ENCODE assay signal across 27 mouse cellular contexts in the genomic region with DNA sequence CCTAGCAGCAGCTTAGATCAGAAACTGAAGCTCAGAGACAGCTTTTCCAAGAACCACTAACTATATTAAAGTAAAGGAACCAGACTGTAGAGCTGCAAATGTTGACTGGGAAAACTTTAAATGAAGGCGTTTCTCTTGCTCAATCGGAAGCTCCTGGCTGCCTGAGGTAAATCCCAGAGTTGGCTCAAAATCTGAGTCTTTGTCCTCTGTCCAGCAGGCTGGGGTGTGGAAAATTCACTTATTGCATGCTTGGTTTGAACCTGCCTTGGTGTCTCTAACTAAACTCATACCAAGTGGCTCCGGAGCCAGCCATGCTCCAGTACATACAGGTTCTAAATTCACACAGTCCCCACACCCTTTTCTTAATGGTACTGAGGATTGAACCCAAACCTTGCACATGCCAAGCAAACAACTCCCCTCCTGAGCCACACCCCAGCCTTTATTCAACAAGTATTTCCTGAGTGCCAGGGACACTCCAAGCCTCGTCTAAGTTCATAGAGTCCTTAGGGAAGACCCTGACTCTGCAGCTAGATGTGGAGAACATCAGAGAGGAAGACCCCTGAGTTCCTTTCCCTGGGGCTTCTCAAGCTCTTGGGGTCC. TPM values are rescaled to one million over a fixed set of nuclear protein-coding genes. Genes with fewer than 3 reads are reported as not detected.
DNase-seq lines count a peak whose midpoint lies in the region; ATAC-seq and TF ChIP-seq lines count a peak whose summit lies in the region.
"Had no signal": no experiment of that assay in that cellular context is flagged by ENCODE, and none has a peak within 500 bp of the region (broad histone marks: within the 10 kb centered on the region; RNA-seq: fewer than 3 reads in every experiment).

No protein-coding gene starts in this region.

- no peak for TF ChIP-seq CTCF in heart, adult 2 months (IDR thresholded peaks at IDR 0.05)
- TF ChIP-seq CTCF in heart, postnatal 0 days (IDR thresholded peaks at IDR 0.05; ENCODE audit: low read depth): no peak
- no peak for TF ChIP-seq CTCF in lung, postnatal 0 days (IDR thresholded peaks at IDR 0.05)

- peaks cover 14% of the 10 kb centered on the region for H3K36me3 ChIP-seq in heart, adult 2 months (ENCODE audit: control insufficient read depth, insufficient read depth, low read length)
- peaks cover 45% of the 10 kb centered on the region for H3K36me3 ChIP-seq in heart, postnatal 0 days (replicated peaks; ENCODE audit: control insufficient read depth, insufficient read depth, low read length)
- no peaks in the 10 kb centered on the region for H3K36me3 ChIP-seq in lung, postnatal 0 days (ENCODE audit: insufficient read depth, low read length)
- H3K36me3 ChIP-seq: G1E; liver, embryonic 15.5 days; neural tube, embryonic 15.5 days had no signal

- TF ChIP-seq EP300 in heart, adult 2 months (IDR thresholded peaks at IDR 0.05; ENCODE audit: insufficient read depth, low read depth, low read length): no peak
- no peak for TF ChIP-seq EP300 in heart, postnatal 0 days (IDR thresholded peaks at IDR 0.05; ENCODE audit: low read depth)
- TF ChIP-seq EP300 in lung, postnatal 0 days (IDR thresholded peaks at IDR 0.05): peak; percentile 42; the same call in 1 of the 2 replicates

- no peak overlapping the region for H3K4me2 ChIP-seq in heart, postnatal 0 days (ENCODE audit: low read depth, low read length)
- no peak overlapping the region for H3K4me2 ChIP-seq in lung, postnatal 0 days (replicated peaks; ENCODE audit: low read depth, low read length)
- H3K4me2 ChIP-seq: liver, embryonic 15.5 days; midbrain, embryonic 11.5 days; neural tube, embryonic 15.5 days had no signal

- H3K27me3 ChIP-seq in heart, adult 2 months (ENCODE audit: control insufficient read depth, insufficient read depth, low read length): no peaks in the 10 kb centered on the region
- H3K27me3 ChIP-seq in heart, postnatal 0 days (ENCODE audit: control insufficient read depth, insufficient read depth, low read length): no peaks in the 10 kb centered on the region
- no peaks in the 10 kb centered on the region for H3K27me3 ChIP-seq in lung, postnatal 0 days (replicated peaks; ENCODE audit: insufficient read depth, low read length)
- H3K27me3 ChIP-seq: liver, embryonic 15.5 days; neural tube, embryonic 15.5 days had no signal

- DNase-seq in heart, adult 2 months: peak in 1 of 2 experiments; percentile 24
- no peak for DNase-seq in heart, adult 11 months
- DNase-seq in heart, postnatal 0 days (ENCODE audit: low spot score): no peak
- no peak for DNase-seq in heart, postnatal 36 days
- no peak for DNase-seq in lung, postnatal 0 days (ENCODE audit: low spot score)
- no peak for DNase-seq in lung, adult 18-20 months
- peak; percentile 78 for DNase-seq in gonadal fat pad, adult 2 months (ENCODE audit: low read depth)
- no peak for DNase-seq in B cell, adult 2 months
- DNase-seq: adrenal gland, adult 8-10 months; cerebellum, adult 9-10 months; gastrocnemius, postnatal 10 days; heart, adult 18-20 months; kidney, postnatal 4 days; layer of hippocampus, adult 9-11 months; right cerebral cortex, adult 18-20 months; right cerebral cortex, postnatal 4 days; thymus, adult 2 months; thymus, postnatal 4 days had no signal

- peaks cover 32% of the 10 kb centered on the region for H3K4me1 ChIP-seq in heart, adult 2 months (ENCODE audit: control insufficient read depth, insufficient read depth, low read length)
- peaks cover 53% of the 10 kb centered on the region for H3K4me1 ChIP-seq in heart, postnatal 0 days (ENCODE audit: control insufficient read depth, insufficient read depth)
- H3K4me1 ChIP-seq in lung, postnatal 0 days (ENCODE audit: insufficient read depth, low read depth, low read length): peaks cover 35% of the 10 kb centered on the region
- H3K4me1 ChIP-seq: liver, embryonic 15.5 days had no signal

- no peak for TF ChIP-seq POLR2A in heart, adult 2 months (IDR thresholded peaks at IDR 0.05; ENCODE audit: insufficient read depth, low read depth, low read length)

- intact Hi-C loops in heart, adult 2 months (cut with DNase I): no loop called here
- intact Hi-C loops in heart, postnatal 36 days (cut with DNase I): no loop called here

- WGBS in heart, adult 2 months: 59% methylated on average over 4 of the region's 4 CpGs
- WGBS in heart, postnatal 0 days: 70% methylated on average over 4 of the region's 4 CpGs
- WGBS in lung, postnatal 0 days: 37% methylated on average over 4 of the region's 4 CpGs

- H3K9me3 ChIP-seq in heart, postnatal 0 days (replicated peaks; ENCODE audit: control insufficient read depth, low read length): no peaks in the 10 kb centered on the region
- H3K9me3 ChIP-seq in lung, postnatal 0 days (ENCODE audit: low read length): no peaks in the 10 kb centered on the region
- H3K9me3 ChIP-seq: liver, embryonic 15.5 days; neural tube, embryonic 15.5 days had no signal

- no peak overlapping the region for H3K9ac ChIP-seq in heart, adult 2 months (ENCODE audit: low read depth, low read length)
- H3K9ac ChIP-seq in heart, postnatal 0 days (replicated peaks; ENCODE audit: low read depth, low read length): no peak overlapping the region
- no peak overlapping the region for H3K9ac ChIP-seq in lung, postnatal 0 days (replicated peaks; ENCODE audit: low read depth)
- H3K9ac ChIP-seq: liver, embryonic 15.5 days; neural tube, embryonic 15.5 days had no signal

- ATAC-seq in heart, postnatal 0 days (ENCODE audit: insufficient read depth, low read depth): no peak
- peak; percentile 39; the same call in 1 of the 2 replicates for ATAC-seq in lung, postnatal 0 days
- ATAC-seq: forebrain, embryonic 14.5 days; hindbrain, postnatal 0 days; intestine, embryonic 16.5 days had no signal

- peak overlapping the region; percentile 12; the same call in 1 of the 2 replicates for H3K27ac ChIP-seq in heart, adult 2 months
- H3K27ac ChIP-seq in heart, postnatal 0 days (ENCODE audit: low read depth): 0 out of 2 replicates have a peak overlapping the region, but pooled peaks have one; percentile 24
- peak overlapping the region; percentile 26; the same call in 1 of the 2 replicates for H3K27ac ChIP-seq in lung, postnatal 0 days (ENCODE audit: low read length)
- H3K27ac ChIP-seq: hindbrain, postnatal 0 days; left cerebral cortex, adult 2 months; liver, embryonic 15.5 days; neural tube, embryonic 15.5 days had no signal

- H3K79me2 ChIP-seq in heart, adult 2 months (replicated peaks; ENCODE audit: control insufficient read depth, insufficient read depth, low read length): peaks cover 1% of the 10 kb centered on the region; the same call in 1 of the 2 replicates

- no peak overlapping the region for H3K4me3 ChIP-seq in heart, adult 2 months
- no peak overlapping the region for H3K4me3 ChIP-seq in heart, postnatal 0 days (ENCODE audit: low read depth, low read length)
- H3K4me3 ChIP-seq in lung, postnatal 0 days (ENCODE audit: low read depth, low read length): no peak overlapping the region
- H3K4me3 ChIP-seq: left cerebral cortex, adult 2 months; liver, embryonic 15.5 days; neural tube, embryonic 15.5 days had no signal

RNA-seq across cellular contexts. Expression of gene Mical2, which starts 20.3 kb away (rescaled TPM):
- 10 to 100 TPM; 87.7 to 89.1 TPM for total RNA-seq in heart, adult 2 months (2021)
- 44.8 and 53.7 TPM in 2 replicates for polyA plus RNA-seq in heart, adult 2 months (2012; rRNA removed)
- 136 and 169 TPM in 2 replicates for total RNA-seq in heart, postnatal 0 days (2014; rRNA removed; ENCODE audit: low replicate concordance)
- polyA plus RNA-seq in heart, postnatal 0 days (2015; fragmentation: Nextera tagmentation; extraction: Ambion mirVana): 59.9 and 78.1 TPM in 2 replicates
- 100 to 1,000 TPM in 1 of 2 experiments, 10 to 100 TPM in 1; 80.8 to 101 TPM for total RNA-seq in heart, postnatal 36 days (2021)
- 19.7 and 21.5 TPM in 2 replicates for polyA plus RNA-seq in lung, postnatal 0 days (2015; fragmentation: Nextera tagmentation; extraction: Ambion mirVana)
- 15.0 and 15.5 TPM in 2 replicates for polyA plus RNA-seq in gonadal fat pad, adult 2 months (2012; rRNA removed)
- total RNA-seq: CH12.LX had no signal
- polyA plus RNA-seq: G1E had no signal
